Mouse (Mus musculus): ENCODE data around the gene Plxnd1.

DNA sequence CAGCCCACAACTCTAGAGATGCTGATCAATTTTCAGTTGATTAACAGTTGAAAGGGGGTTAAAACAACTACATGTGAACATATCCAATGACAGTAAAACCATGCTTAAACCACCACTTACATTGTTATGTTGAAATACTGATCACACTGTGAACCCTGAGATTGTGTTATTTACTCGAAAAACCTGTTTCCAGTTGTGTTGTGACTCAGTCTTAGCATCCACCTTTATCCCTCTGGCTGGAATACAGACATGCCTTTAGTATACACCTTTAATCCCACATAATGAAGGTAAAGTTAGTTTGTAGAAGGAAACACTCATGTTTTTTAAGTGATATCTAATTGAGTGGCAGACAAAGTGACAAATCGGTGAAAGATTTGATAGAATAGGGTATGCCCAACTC lies 41.8 kb upstream of the Plxnd1 start:
- TF ChIP-seq POLR2A (IDR thresholded peaks at IDR 0.05; ENCODE audit: borderline replicate concordance, insufficient read depth, low read length), result no peak
- no peak for TF ChIP-seq CTCF (IDR thresholded peaks at IDR 0.05; ENCODE audit: borderline replicate concordance, insufficient read depth, low read depth, low read length)

All from cerebellum, adult 2 months (tissue).